Mouse (Mus musculus) MEL (cell line): ENCODE measurements around the gene Bphl. TPM values are rescaled to one million over a fixed set of nuclear protein-coding genes. Genes with fewer than 3 reads are reported as not detected.

ENCODE experiments used
- DNase-seq: peaks from one replicate; pipeline ENCODE4 v3.0.0; 2011; ENCODE audit warnings: low read depth, low spot score
- H3K27ac ChIP-seq: 2 replicates; pipeline ENCODE4 v1.5.1; 2012; ENCODE audit warnings: low read depth, mild to moderate bottlenecking, control low read depth, low read length, moderate library complexity; ENCODE audit not compliant: control insufficient read depth
- H3K27me3 ChIP-seq, 2 experiments: fragments of 150-350 bp in 1 of 2; sonication (generic) in 1 of 2; 2 replicates each; pipeline ENCODE4 v1.6.1; 2012; ENCODE audit warnings: low read length in 2 of 2, mild to moderate bottlenecking in 2 of 2, improper control_type of control experiment in 1 of 2, moderate library complexity in 1 of 2; ENCODE audit not compliant: insufficient read depth in 2 of 2, control insufficient read depth in 1 of 2
- H3K36me3 ChIP-seq, 2 experiments: 2 replicates each; pipeline ENCODE4 v1.6.1; 2012 to 2014; ENCODE audit warnings: low read length in 2 of 2, improper control_type of control experiment in 1 of 2, inconsistent platforms in 1 of 2, mild to moderate bottlenecking in 1 of 2; ENCODE audit not compliant: insufficient read depth in 2 of 2, control insufficient read depth in 1 of 2
- H3K4me1 ChIP-seq, 2 experiments: fragments of 150-350 bp in 1 of 2; sonication (generic) in 1 of 2; 2 replicates each; pipeline ENCODE4 v1.6.1; 2012; ENCODE audit warnings: low read length in 2 of 2, improper control_type of control experiment in 1 of 2, mild to moderate bottlenecking in 1 of 2; ENCODE audit not compliant: insufficient read depth in 2 of 2, control insufficient read depth in 1 of 2
- H3K4me3 ChIP-seq, 2 experiments: fragments of 150-350 bp in 1 of 2; sonication (generic) in 1 of 2; 2 replicates each; pipeline ENCODE4 v1.5.1; 2012; ENCODE audit warnings: low read depth in 2 of 2, low read length in 2 of 2, mild to moderate bottlenecking in 2 of 2, moderate library complexity in 2 of 2, control low read depth in 1 of 2, improper control_type of control experiment in 1 of 2; ENCODE audit not compliant: control insufficient read depth in 1 of 2, insufficient read depth in 1 of 2
- H3K79me2 ChIP-seq: 2 replicates; pipeline ENCODE4 v1.6.1; 2012; ENCODE audit warnings: mild to moderate bottlenecking, low read length, moderate library complexity; ENCODE audit not compliant: control insufficient read depth, poor library complexity, insufficient read depth
- H3K9ac ChIP-seq: 2 replicates; pipeline ENCODE4 v1.6.1; 2012; ENCODE audit warnings: low read depth, mild to moderate bottlenecking, control low read depth, low read length, moderate library complexity; ENCODE audit not compliant: control insufficient read depth, poor library complexity, severe bottlenecking
- H3K9me3 ChIP-seq: fragments of 150-350 bp; sonication (generic); replicated peaks from 2 replicates; pipeline ENCODE4 v1.6.1; 2012; ENCODE audit warnings: mild to moderate bottlenecking, low read length, improper control_type of control experiment, moderate library complexity; ENCODE audit not compliant: insufficient read depth
- CHD1 ChIP-seq: IDR thresholded peaks from 2 replicates; pipeline ENCODE4 v1.6.1; 2012; ENCODE audit warnings: low read depth, mild to moderate bottlenecking, inconsistent platforms, low read length, improper control_type of control experiment
- CHD2 ChIP-seq: IDR thresholded peaks from 2 replicates; pipeline ENCODE4 v1.6.1; 2011; ENCODE audit warnings: low read length, improper control_type of control experiment
- CTCF ChIP-seq, 3 experiments: IDR thresholded peaks in 2 of 3; conservative IDR thresholded peaks in 1 of 3; 2 replicates each; pipeline ENCODE4 v1.5.1; 2011 to 2012; ENCODE audit warnings: low read length in 3 of 3, low read depth in 2 of 3, mild to moderate bottlenecking in 2 of 3, improper control_type of control experiment in 1 of 3, inconsistent platforms in 1 of 3, mixed read lengths in 1 of 3, moderate library complexity in 1 of 3; ENCODE audit not compliant: control insufficient read depth in 1 of 3, insufficient read depth in 1 of 3, poor library complexity in 1 of 3, severe bottlenecking in 1 of 3
- E2F4 ChIP-seq: IDR thresholded peaks from 2 replicates; pipeline ENCODE4 v1.6.1; 2011; ENCODE audit warnings: low read depth, low read length, improper control_type of control experiment, borderline replicate concordance
- ELF1 ChIP-seq: IDR thresholded peaks from 2 replicates; pipeline ENCODE4 v1.6.1; 2014; ENCODE audit warnings: low read depth, mild to moderate bottlenecking, inconsistent platforms, low read length, improper control_type of control experiment, moderate library complexity
- EP300 ChIP-seq, 2 experiments: IDR thresholded peaks; 2 replicates each; pipeline ENCODE4 v1.6.1; 2011; ENCODE audit warnings: improper control_type of control experiment in 2 of 2, low read length in 2 of 2, low read depth in 1 of 2, mild to moderate bottlenecking in 1 of 2
- ETS1 ChIP-seq: IDR thresholded peaks from 2 replicates; pipeline ENCODE4 v1.6.1; 2012; ENCODE audit warnings: low read depth, mild to moderate bottlenecking, inconsistent platforms, low read length, improper control_type of control experiment, moderate library complexity
- GABPA ChIP-seq: IDR thresholded peaks from 2 replicates; pipeline ENCODE4 v1.6.1; 2012; ENCODE audit warnings: low read depth, mild to moderate bottlenecking, inconsistent platforms, low read length, improper control_type of control experiment, moderate library complexity
- GATA1 ChIP-seq: IDR thresholded peaks from 2 replicates; pipeline ENCODE4 v1.6.1; 2011; ENCODE audit warnings: low read depth, low read length, improper control_type of control experiment
- JUND ChIP-seq: IDR thresholded peaks from 2 replicates; pipeline ENCODE4 v1.6.1; 2011; ENCODE audit warnings: low read depth, mild to moderate bottlenecking, improper control_type of control experiment, low read length
- KAT2A ChIP-seq: conservative IDR thresholded peaks from 2 replicates; pipeline ENCODE4 v1.6.1; 2012; ENCODE audit warnings: low read depth, low read length, improper control_type of control experiment, inconsistent platforms
- MAFK ChIP-seq: IDR thresholded peaks from 2 replicates; pipeline ENCODE4 v1.6.1; 2011; ENCODE audit warnings: low read depth, mild to moderate bottlenecking, low read length, improper control_type of control experiment, borderline replicate concordance
- MAZ ChIP-seq: IDR thresholded peaks from 2 replicates; pipeline ENCODE4 v1.6.1; 2012; ENCODE audit warnings: low read depth, mild to moderate bottlenecking, inconsistent platforms, low read length, improper control_type of control experiment
- MEF2A ChIP-seq: IDR thresholded peaks from 2 replicates; pipeline ENCODE4 v1.6.1; 2014; ENCODE audit warnings: low read depth, mild to moderate bottlenecking, inconsistent platforms, low read length, improper control_type of control experiment; ENCODE audit not compliant: poor library complexity, insufficient replicate concordance, severe bottlenecking; ENCODE audit errors: extremely low read depth
- MXI1 ChIP-seq: IDR thresholded peaks from 2 replicates; pipeline ENCODE4 v1.6.1; 2011; ENCODE audit warnings: mild to moderate bottlenecking, low read depth, low read length, improper control_type of control experiment
- MYB ChIP-seq: IDR thresholded peaks from 2 replicates; pipeline ENCODE4 v1.6.1; 2011; ENCODE audit warnings: mild to moderate bottlenecking, low read depth, low read length, improper control_type of control experiment
- MYC ChIP-seq: IDR thresholded peaks from 2 replicates; pipeline ENCODE4 v1.6.1; 2011; ENCODE audit warnings: low read depth, mild to moderate bottlenecking, low read length, improper control_type of control experiment, moderate library complexity
- NELFE ChIP-seq: IDR thresholded peaks from 2 replicates; pipeline ENCODE4 v1.6.1; 2011; ENCODE audit warnings: low read depth, low read length, improper control_type of control experiment
- NRF1 ChIP-seq: IDR thresholded peaks from 2 replicates; pipeline ENCODE4 v1.6.1; 2014; ENCODE audit warnings: low read depth, mild to moderate bottlenecking, inconsistent platforms, low read length, improper control_type of control experiment, moderate library complexity; ENCODE audit not compliant: poor library complexity, insufficient read depth, severe bottlenecking
- POLR2A ChIP-seq, 2 experiments: IDR thresholded peaks; 2 replicates each; pipeline ENCODE4 v1.6.1; 2011 to 2012; ENCODE audit warnings: low read length in 2 of 2, mild to moderate bottlenecking in 2 of 2, control low read depth in 1 of 2, improper control_type of control experiment in 1 of 2, low read depth in 1 of 2, moderate library complexity in 1 of 2; ENCODE audit not compliant: control insufficient read depth in 1 of 2, insufficient read depth in 1 of 2, poor library complexity in 1 of 2
- POLR2AphosphoS5 ChIP-seq: IDR thresholded peaks from 2 replicates; pipeline ENCODE4 v1.6.1; 2012; ENCODE audit warnings: low read depth, borderline replicate concordance, mild to moderate bottlenecking, inconsistent platforms, low read length, moderate library complexity, mixed read lengths
- RAD21 ChIP-seq: IDR thresholded peaks from 2 replicates; pipeline ENCODE4 v1.6.1; 2011; ENCODE audit warnings: mild to moderate bottlenecking, low read depth, low read length, improper control_type of control experiment
- SIN3A ChIP-seq: IDR thresholded peaks from 2 replicates; pipeline ENCODE4 v1.6.1; 2012; ENCODE audit warnings: low read length, improper control_type of control experiment, inconsistent platforms
- SMC3 ChIP-seq: IDR thresholded peaks from 2 replicates; pipeline ENCODE4 v1.6.1; 2011; ENCODE audit warnings: low read depth, low read length, improper control_type of control experiment
- TAL1 ChIP-seq: IDR thresholded peaks from 2 replicates; pipeline ENCODE4 v1.6.1; 2012; ENCODE audit warnings: mild to moderate bottlenecking, inconsistent platforms, low read length, moderate library complexity, mixed read lengths
- TBP ChIP-seq: IDR thresholded peaks from 2 replicates; pipeline ENCODE4 v1.8.0; 2011; ENCODE audit warnings: low read depth, low read length, improper control_type of control experiment
- TCF12 ChIP-seq: IDR thresholded peaks from 2 replicates; pipeline ENCODE4 v1.6.1; 2014; ENCODE audit warnings: low read depth, mild to moderate bottlenecking, inconsistent platforms, low read length, improper control_type of control experiment, moderate library complexity
- UBTF ChIP-seq: IDR thresholded peaks from 2 replicates; pipeline ENCODE4 v1.6.1; 2012; ENCODE audit warnings: low read depth, mild to moderate bottlenecking, inconsistent platforms, low read length, improper control_type of control experiment, moderate library complexity, borderline replicate concordance; ENCODE audit not compliant: insufficient read depth
- USF1 ChIP-seq: IDR thresholded peaks from 2 replicates; pipeline ENCODE4 v1.6.1; 2014; ENCODE audit warnings: low read depth, mild to moderate bottlenecking, inconsistent platforms, low read length, improper control_type of control experiment, moderate library complexity
- USF2 ChIP-seq, 2 experiments: IDR thresholded peaks; 2 replicates each; pipeline ENCODE4 v1.6.1; 2011 to 2012; ENCODE audit warnings: improper control_type of control experiment in 2 of 2, low read length in 2 of 2, borderline replicate concordance in 1 of 2, inconsistent platforms in 1 of 2, low read depth in 1 of 2, mild to moderate bottlenecking in 1 of 2; ENCODE audit not compliant: insufficient read depth in 1 of 2
- ZC3H11A ChIP-seq: IDR thresholded peaks from 2 replicates; pipeline ENCODE4 v1.6.1; 2012; ENCODE audit warnings: low read depth, mild to moderate bottlenecking, inconsistent platforms, low read length, improper control_type of control experiment
- ZKSCAN1 ChIP-seq: IDR thresholded peaks from 2 replicates; pipeline ENCODE4 v1.6.1; 2012; ENCODE audit warnings: low read depth, mild to moderate bottlenecking, inconsistent platforms, low read length, improper control_type of control experiment, moderate library complexity
- ZMIZ1 ChIP-seq: IDR thresholded peaks from 2 replicates; pipeline ENCODE4 v1.6.1; 2012; ENCODE audit warnings: low read depth, mild to moderate bottlenecking, inconsistent platforms, low read length, improper control_type of control experiment, moderate library complexity
- ZNF384 ChIP-seq: IDR thresholded peaks from 2 replicates; pipeline ENCODE4 v1.6.1; 2012; ENCODE audit warnings: low read depth, mild to moderate bottlenecking, inconsistent platforms, low read length, improper control_type of control experiment
- polyA plus RNA-seq, 2 experiments: library from polyadenylated mRNA; stranded (reverse) in 1 of 2; unstranded in 1 of 2; fragments of >175 nt in 1 of 2; fragments of >200 nt in 1 of 2; gene quantifications; 2 replicates each; pipeline versions ENCODE4 v1.2.1 to v1.2.4; 2012; ENCODE audit warnings: low replicate concordance in 2 of 2, low read depth in 1 of 2; ENCODE audit not compliant: insufficient read length in 2 of 2, insufficient read depth in 1 of 2, missing spikeins in 1 of 2
- total RNA-seq: library from RNA; depleted of rRNA; stranded (reverse); fragments of 300-350 nt; gene quantifications from 2 replicates; pipeline ENCODE4 v1.2.3, GENCODE M21; 2012; rRNA removed

The Bphl gene
- total RNA-seq (7.5 and 7.7 TPM in 2 replicates), polyA plus RNA-seq (1 to 10 TPM in 1 of 2 experiments, not detected in 1; 6.5 TPM)

GRCm38 (mm10) chr13:34037172-34038055, at the start of gene Bphl:
Gene Bphl (plus strand): TSS chr13:34037597.
- Histone ChIP-seq H3K4me3 (peak within 1 kb of the TSS; percentile 77 to 86), H3K9ac (peak within 1 kb of the TSS; percentile 87), H3K27me3 (no peaks in the 10 kb centered on the region), H3K4me1 (peaks cover 0 to 11% of the 10 kb centered on the region in 2 experiments; a peak in 1 of 4 replicates), H3K36me3 (no peaks in the 10 kb centered on the region; a peak in 1 of 4 replicates), H3K79me2 (peaks cover 5% of the 10 kb centered on the region), H3K27ac (peak within 1 kb of the TSS; percentile 26), H3K9me3 (no peaks in the 10 kb centered on the region)
- peak; percentile 96 for DNase-seq
- TF ChIP-seq ZNF384 (no peak), USF2 (IDR thresholded peaks at IDR 0.05; ENCODE audit: borderline replicate concordance in 1 of 2, insufficient read depth in 1 of 2, low read depth in 1 of 2, low read length in 2 of 2) (no peak), ZC3H11A (no peak), TBP (peak; percentile 46; the same call in 1 of the 2 replicates), MAZ (no peak), GABPA (no peak), TAL1 (no peak), JUND (no peak), MAFK (no peak), TCF12 (peak; percentile 67), GATA1 (no peak), UBTF (no peak), MYC (0 out of 2 replicates have a peak, but pooled peaks have one; percentile 19), NELFE (peak; percentile 93), MXI1 (peak; percentile 79), ZMIZ1 (peak; percentile 79), CTCF (IDR thresholded peaks at IDR 0.05 in 2 of 3, conservative IDR thresholded peaks at IDR 0.05 in 1 of 3; ENCODE audit: control insufficient read depth in 1 of 3, insufficient read depth in 1 of 3, low read depth in 2 of 3, low read length in 3 of 3, poor library complexity in 1 of 3, severe bottlenecking in 1 of 3) (no peak), SMC3 (no peak; the same call in 1 of the 2 replicates), SIN3A (peak; percentile 71), MYB (no peak), ETS1 (no peak), KAT2A (no peak), RAD21 (no peak), ELF1 (no peak), POLR2AphosphoS5 (peak; percentile 62), USF1 (no peak), CHD2 (no peak), E2F4 (no peak), ZKSCAN1 (no peak), CHD1 (no peak), MEF2A (no peak), NRF1 (peak; percentile 90), EP300 (IDR thresholded peaks at IDR 0.05; ENCODE audit: low read depth in 1 of 2, low read length in 2 of 2) (no peak), POLR2A (IDR thresholded peaks at IDR 0.05; ENCODE audit: control insufficient read depth in 1 of 2, insufficient read depth in 1 of 2, low read depth in 1 of 2, low read length in 2 of 2, poor library complexity in 1 of 2) (peak; percentile 78 to 94; a peak in 3 of 4 replicates)
